In genomic region chr5:16531619-16532277, GRCm38 (mm10) we compare ENCODE assay signal across 20 mouse cellular contexts. TPM values are rescaled to one million over a fixed set of nuclear protein-coding genes. Genes with fewer than 3 reads are reported as not detected.
DNase-seq lines count a peak whose midpoint lies in the region; ATAC-seq and TF ChIP-seq lines count a peak whose summit lies in the region.
"Had no signal": no experiment of that assay in that cellular context is flagged by ENCODE, and none has a peak within 500 bp of the region (broad histone marks: within the 10 kb centered on the region; RNA-seq: fewer than 3 reads in every experiment).

No protein-coding gene starts in this region.

- WGBS in forebrain, embryonic 12.5 days: 59% methylated on average over 3 of the region's 3 CpGs
- 40% methylated on average over 3 of the region's 3 CpGs for WGBS in forebrain, embryonic 14.5 days
- WGBS in forebrain, embryonic 16.5 days: 19% methylated on average over 3 of the region's 3 CpGs
- WGBS in liver, postnatal 0 days (ENCODE audit: insufficient replicate concordance): 72% methylated on average over 3 of the region's 3 CpGs

- no peak overlapping the region for H3K27ac ChIP-seq in forebrain, embryonic 12.5 days
- H3K27ac ChIP-seq in forebrain, embryonic 14.5 days (ENCODE audit: low read depth, low read length): no peak overlapping the region
- H3K27ac ChIP-seq in forebrain, embryonic 16.5 days (ENCODE audit: low read length): no peak overlapping the region
- H3K27ac ChIP-seq in liver, postnatal 0 days (ENCODE audit: low read depth): no peak overlapping the region
- H3K27ac ChIP-seq: embryonic facial prominence, embryonic 10.5 days; embryonic facial prominence, embryonic 12.5 days had no signal

- peak; percentile 49; the same call in 1 of the 2 replicates for ATAC-seq in forebrain, embryonic 12.5 days (ENCODE audit: low FRiP score)
- ATAC-seq in forebrain, embryonic 14.5 days: peak; percentile 83
- ATAC-seq in forebrain, embryonic 16.5 days: peak; percentile 92
- ATAC-seq in liver, postnatal 0 days: no peak

- no peak for TF ChIP-seq POLR2A in brain, embryonic 14.5 days (IDR thresholded peaks at IDR 0.05; ENCODE audit: borderline replicate concordance, extremely low read depth, insufficient read depth, insufficient read length, poor library complexity, severe bottlenecking)

- no peak overlapping the region for H3K9ac ChIP-seq in forebrain, embryonic 12.5 days
- H3K9ac ChIP-seq in forebrain, embryonic 14.5 days (ENCODE audit: low read length): no peak overlapping the region
- no peak overlapping the region for H3K9ac ChIP-seq in forebrain, embryonic 16.5 days (replicated peaks; ENCODE audit: low read depth, low read length)
- H3K9ac ChIP-seq in liver, postnatal 0 days (replicated peaks): no peak overlapping the region
- H3K9ac ChIP-seq: embryonic facial prominence, embryonic 12.5 days had no signal

- DNase-seq in brain, embryonic 14.5 days (ENCODE audit: low read depth): peak; percentile 69
- DNase-seq in forebrain, embryonic 14.5 days (ENCODE audit: low spot score): peak; percentile 53
- DNase-seq in liver, postnatal 0 days: no peak
- DNase-seq in kidney, postnatal 4 days: no peak
- DNase-seq in layer of hippocampus, adult 8-10 months (ENCODE audit: low spot score in 2 of 2): no peak
- no peak for DNase-seq in lung, postnatal 4 days
- DNase-seq: adrenal gland, adult 2 months; adrenal gland, postnatal 10 days; adrenal gland, postnatal 25 days; cerebellum, adult 11-12 months; cerebellum, adult 2 months; cerebellum, adult 9-10 months; cerebellum, postnatal 10 days; cerebellum, postnatal 25 days had no signal

- TF ChIP-seq CTCF in brain, embryonic 14.5 days (IDR thresholded peaks at IDR 0.05; ENCODE audit: borderline replicate concordance, extremely low read depth, insufficient read depth, insufficient read length): no peak
- no peak for TF ChIP-seq CTCF in liver, postnatal 0 days (IDR thresholded peaks at IDR 0.05; ENCODE audit: low read depth)

- H3K36me3 ChIP-seq in forebrain, embryonic 12.5 days (replicated peaks): no peaks in the 10 kb centered on the region
- H3K36me3 ChIP-seq in forebrain, embryonic 14.5 days (ENCODE audit: control insufficient read depth, insufficient read depth, low read length): no peaks in the 10 kb centered on the region
- no peaks in the 10 kb centered on the region for H3K36me3 ChIP-seq in forebrain, embryonic 16.5 days (ENCODE audit: control insufficient read depth, insufficient read depth)
- no peaks in the 10 kb centered on the region for H3K36me3 ChIP-seq in liver, postnatal 0 days (replicated peaks; ENCODE audit: insufficient read depth, low read length)
- H3K36me3 ChIP-seq: embryonic facial prominence, embryonic 10.5 days; embryonic facial prominence, embryonic 12.5 days had no signal

- no peaks in the 10 kb centered on the region for H3K9me3 ChIP-seq in forebrain, embryonic 12.5 days
- no peaks in the 10 kb centered on the region for H3K9me3 ChIP-seq in forebrain, embryonic 14.5 days (replicated peaks; ENCODE audit: control insufficient read depth, low read length)
- no peaks in the 10 kb centered on the region for H3K9me3 ChIP-seq in forebrain, embryonic 16.5 days (ENCODE audit: control insufficient read depth, low read length)
- no peaks in the 10 kb centered on the region for H3K9me3 ChIP-seq in liver, postnatal 0 days (ENCODE audit: low read length)
- H3K9me3 ChIP-seq: embryonic facial prominence, embryonic 10.5 days; embryonic facial prominence, embryonic 12.5 days had no signal

- no peaks in the 10 kb centered on the region for H3K4me1 ChIP-seq in forebrain, embryonic 12.5 days
- no peaks in the 10 kb centered on the region for H3K4me1 ChIP-seq in forebrain, embryonic 14.5 days (ENCODE audit: control insufficient read depth, insufficient read depth, low read length)
- H3K4me1 ChIP-seq in forebrain, embryonic 16.5 days (replicated peaks; ENCODE audit: control insufficient read depth, insufficient read depth, low read length): no peaks in the 10 kb centered on the region
- no peaks in the 10 kb centered on the region for H3K4me1 ChIP-seq in liver, postnatal 0 days (ENCODE audit: insufficient read depth)
- H3K4me1 ChIP-seq: embryonic facial prominence, embryonic 10.5 days; embryonic facial prominence, embryonic 12.5 days had no signal

- H3K4me2 ChIP-seq in forebrain, embryonic 12.5 days: no peak overlapping the region
- H3K4me2 ChIP-seq in forebrain, embryonic 14.5 days (ENCODE audit: low read length): no peak overlapping the region
- no peak overlapping the region for H3K4me2 ChIP-seq in forebrain, embryonic 16.5 days (ENCODE audit: low read length)
- no peak overlapping the region for H3K4me2 ChIP-seq in liver, postnatal 0 days (ENCODE audit: low read depth, low read length)
- H3K4me2 ChIP-seq: embryonic facial prominence, embryonic 12.5 days had no signal

- TF ChIP-seq EP300 in liver, postnatal 0 days (IDR thresholded peaks at IDR 0.05; ENCODE audit: low read depth): no peak

- H3K27me3 ChIP-seq in forebrain, embryonic 12.5 days: no peaks in the 10 kb centered on the region
- no peaks in the 10 kb centered on the region for H3K27me3 ChIP-seq in forebrain, embryonic 14.5 days (replicated peaks; ENCODE audit: control insufficient read depth, insufficient read depth, low read length)
- no peaks in the 10 kb centered on the region for H3K27me3 ChIP-seq in forebrain, embryonic 16.5 days (replicated peaks; ENCODE audit: control insufficient read depth, insufficient read depth, low read length)
- no peaks in the 10 kb centered on the region for H3K27me3 ChIP-seq in liver, postnatal 0 days (ENCODE audit: insufficient read depth, low read length)
- H3K27me3 ChIP-seq: embryonic facial prominence, embryonic 12.5 days had no signal

- no peak overlapping the region for H3K4me3 ChIP-seq in forebrain, embryonic 12.5 days (replicated peaks)
- H3K4me3 ChIP-seq in forebrain, embryonic 14.5 days (ENCODE audit: low read depth, low read length): no peak overlapping the region
- no peak overlapping the region for H3K4me3 ChIP-seq in forebrain, embryonic 16.5 days (replicated peaks; ENCODE audit: low read length)
- no peak overlapping the region for H3K4me3 ChIP-seq in liver, postnatal 0 days (ENCODE audit: low read depth, low read length)
- H3K4me3 ChIP-seq: embryonic facial prominence, embryonic 10.5 days; embryonic facial prominence, embryonic 12.5 days had no signal

RNA-seq across cellular contexts. Expression of gene Hgf, which starts 21.5 kb away (rescaled TPM):
- 0.19 and 0.28 TPM in 2 replicates for polyA plus RNA-seq in brain, embryonic 14.5 days (2012; rRNA removed)
- polyA plus RNA-seq in forebrain, embryonic 12.5 days (2016; fragmentation: Nextera tagmentation; extraction: Ambion mirVana): 0.49 and 0.70 TPM in 2 replicates
- 0.51 and 0.99 TPM in 2 replicates for polyA plus RNA-seq in forebrain, embryonic 14.5 days (2014; fragmentation: Nextera tagmentation; extraction: Ambion mirVana)
- polyA plus RNA-seq in forebrain, embryonic 16.5 days (2015; fragmentation: Nextera tagmentation; extraction: Ambion mirVana): 0.84 and 1.4 TPM in 2 replicates
- 3.6 and 5.2 TPM in 2 replicates for polyA plus RNA-seq in liver, postnatal 0 days (2015; fragmentation: Nextera tagmentation; extraction: Ambion mirVana)
- total RNA-seq in layer of hippocampus, adult 8-10 months (2022): 1 to 10 TPM; 4.6 to 8.9 (median 7.4) TPM
- total RNA-seq: ES-E14, MEL had no signal

Comparison
In these comparisons a context has a peak if more than half of its experiments do, and no peak if none do; other contexts are left out.
1. DNase-seq: peak in brain, embryonic 14.5 days (single experiment) and forebrain, embryonic 14.5 days (single experiment); none in liver, postnatal 0 days (single experiment), kidney, postnatal 4 days (0 of 2), layer of hippocampus, adult 8-10 months (0 of 2) and lung, postnatal 4 days (0 of 2).